Mouse (Mus musculus): ENCODE measurements around the gene Zeb2. TPM values are rescaled to one million over a fixed set of nuclear protein-coding genes. Genes with fewer than 3 reads are reported as not detected.

Gene Zeb2
- polyA plus RNA-seq, 1 experiment from 2014 or later, result 12.3 TPM

DNA sequence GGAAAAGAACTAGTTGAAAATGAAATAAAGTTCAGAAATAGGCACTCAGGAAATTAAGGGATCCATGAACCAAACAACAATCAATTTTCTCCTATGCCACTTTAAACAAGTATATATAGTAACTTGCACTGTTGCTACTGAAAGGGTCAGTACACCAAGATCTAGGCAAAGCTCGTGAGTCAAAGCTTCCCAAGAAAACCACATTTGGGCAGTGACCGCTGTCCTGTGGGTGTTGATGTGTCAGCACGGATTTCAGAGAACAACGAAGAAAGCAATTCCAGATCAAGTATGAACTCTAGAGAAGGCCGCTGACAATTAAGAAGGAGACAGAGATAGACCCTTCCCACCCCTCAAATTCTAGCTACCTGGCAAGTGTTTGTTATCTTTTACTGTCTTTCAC lies 9.2 kb upstream of the Zeb2 start:
- Histone ChIP-seq H3K36me3 (no peaks in the 10 kb centered on the region), H3K4me3 (replicated peaks) (no peak overlapping the region), H3K27ac (no peak overlapping the region), H3K4me1 (replicated peaks) (no peaks in the 10 kb centered on the region), H3K27me3 (no peaks in the 10 kb centered on the region), H3K4me2 (no peak overlapping the region), H3K9me3 (no peaks in the 10 kb centered on the region), H3K9ac (replicated peaks) (no peak overlapping the region)
- ATAC-seq (ENCODE audit: insufficient number of reproducible peaks, insufficient read depth, low FRiP score, low TSS enrichment, low read depth), result no peak
- 86% methylated on average over 5 of the region's 5 CpGs for WGBS

DNA sequence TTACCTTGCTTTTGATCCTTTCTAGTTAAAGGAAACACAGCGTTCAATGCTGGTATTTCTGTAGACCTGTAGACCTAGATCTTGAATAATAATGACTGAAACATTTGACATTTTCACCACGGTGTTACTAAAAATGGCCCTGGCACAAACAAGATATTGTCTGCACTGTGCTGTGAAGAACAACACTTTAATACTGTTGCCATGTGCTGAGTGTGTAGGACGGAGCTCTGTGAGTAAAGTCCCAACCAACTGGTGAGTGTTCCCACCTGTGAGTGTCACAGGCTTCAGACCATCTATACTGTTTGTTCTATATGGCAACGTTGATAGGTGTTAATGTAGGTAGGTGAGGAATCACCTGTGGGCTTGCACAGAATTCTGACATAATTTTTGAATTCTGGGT lies 8.0 kb upstream of the Zeb2 start:
- no peaks in the 10 kb centered on the region for H3K9me3 ChIP-seq
- WGBS, result 73% methylated on average over 4 of the region's 4 CpGs
- ATAC-seq (ENCODE audit: insufficient number of reproducible peaks, insufficient read depth, low FRiP score, low TSS enrichment, low read depth), result no peak

DNA sequence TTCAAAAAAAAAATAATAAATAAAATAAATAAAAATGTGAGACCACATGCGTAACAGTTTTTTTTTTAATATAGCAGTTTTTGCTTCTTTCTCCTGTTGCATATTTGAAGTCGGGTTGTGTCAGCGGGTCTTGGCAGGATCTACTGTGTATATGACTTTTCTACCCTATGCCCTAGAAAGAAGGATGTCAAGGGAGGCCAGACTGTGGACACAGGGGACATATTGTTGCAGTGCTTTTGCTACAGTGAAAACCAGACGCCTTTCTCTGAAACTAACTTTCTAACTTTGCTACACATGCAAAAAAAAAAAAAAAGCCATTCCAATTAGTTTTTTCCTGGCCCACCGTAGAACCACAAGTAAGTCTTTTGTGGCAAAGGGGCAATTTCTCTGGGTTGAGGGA lies 6.3 kb upstream of the Zeb2 start:
- 73% methylated on average over 5 of the region's 5 CpGs for WGBS
- no peaks in the 10 kb centered on the region for H3K36me3 ChIP-seq
- H3K9ac ChIP-seq (replicated peaks), result no peak overlapping the region
- no peaks in the 10 kb centered on the region for H3K4me1 ChIP-seq (replicated peaks)
- no peak for ATAC-seq (ENCODE audit: insufficient number of reproducible peaks, insufficient read depth, low FRiP score, low TSS enrichment, low read depth)
- H3K4me3 ChIP-seq (replicated peaks), result no peak overlapping the region
- H3K27me3 ChIP-seq, result no peaks in the 10 kb centered on the region
- no peak overlapping the region for H3K27ac ChIP-seq
- no peaks in the 10 kb centered on the region for H3K9me3 ChIP-seq
- no peak overlapping the region for H3K4me2 ChIP-seq

More for the DNA sequence above, 8.0 kb upstream of the Zeb2 start:
- Histone ChIP-seq H3K9ac (replicated peaks) (no peak overlapping the region), H3K4me3 (replicated peaks) (no peak overlapping the region), H3K27ac (no peak overlapping the region), H3K4me2 (no peak overlapping the region), H3K36me3 (no peaks in the 10 kb centered on the region), H3K27me3 (no peaks in the 10 kb centered on the region), H3K4me1 (replicated peaks) (no peaks in the 10 kb centered on the region)

DNA sequence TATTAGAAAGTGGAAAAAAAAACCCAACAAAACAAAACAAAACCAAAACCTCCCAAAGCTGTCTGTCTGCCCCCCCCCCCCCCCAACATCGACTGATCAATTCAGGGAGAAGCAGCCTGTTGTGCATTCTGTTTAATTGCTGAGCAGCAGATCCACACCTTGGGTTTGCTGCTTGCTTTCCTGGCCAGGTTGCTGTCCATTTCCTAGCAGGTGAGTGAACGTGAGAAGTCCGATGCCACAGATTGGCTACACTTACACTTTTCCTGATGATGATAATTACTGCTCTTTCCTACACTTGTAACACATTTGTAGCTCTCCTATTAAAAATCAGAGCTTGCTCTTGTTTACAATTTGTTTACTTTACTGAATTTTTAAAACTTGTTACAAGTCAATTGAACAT lies 926 bp upstream of the Zeb2 start:
- ATAC-seq (ENCODE audit: insufficient number of reproducible peaks, insufficient read depth, low FRiP score, low TSS enrichment, low read depth), result no peak
- Histone ChIP-seq H3K27me3 (peaks cover 18% of the 10 kb centered on the region), H3K4me2 (no peak overlapping the region), H3K4me1 (replicated peaks) (peaks cover 17% of the 10 kb centered on the region), H3K9me3 (no peaks in the 10 kb centered on the region), H3K36me3 (no peaks in the 10 kb centered on the region), H3K9ac (replicated peaks) (no peak overlapping the region), H3K27ac (no peak overlapping the region), H3K4me3 (replicated peaks) (no peak overlapping the region)
- 37% methylated on average over 3 of the region's 3 CpGs for WGBS

DNA sequence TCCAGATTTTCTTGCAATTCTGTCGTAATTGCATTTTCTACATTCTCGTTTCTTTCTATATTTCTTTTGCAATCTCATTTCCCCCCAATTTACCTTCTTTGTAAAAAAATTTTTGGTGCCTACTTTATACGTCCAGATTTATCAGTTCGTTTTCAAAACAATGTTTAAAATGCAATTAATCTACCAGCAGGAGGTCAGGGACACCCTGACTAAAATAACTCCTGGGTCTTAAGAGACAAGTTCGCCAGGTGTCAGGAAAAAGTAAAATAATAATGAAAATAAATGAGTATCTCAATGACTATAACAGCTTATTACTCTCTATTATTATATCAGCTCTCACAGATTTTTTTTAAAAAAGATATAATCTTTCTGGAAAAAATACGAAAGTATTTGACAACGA lies 397 bp upstream of the Zeb2 start:
- Histone ChIP-seq H3K36me3 (no peaks in the 10 kb centered on the region), H3K4me3 (replicated peaks) (peak overlapping the region; percentile 59), H3K9me3 (no peaks in the 10 kb centered on the region), H3K27me3 (peaks cover 22% of the 10 kb centered on the region), H3K9ac (replicated peaks) (no peak overlapping the region), H3K4me1 (replicated peaks) (peaks cover 18% of the 10 kb centered on the region), H3K27ac (no peak overlapping the region), H3K4me2 (peak overlapping the region; percentile 96)
- WGBS, result 15% methylated on average over 7 of the region's 7 CpGs
- no peak for ATAC-seq (ENCODE audit: insufficient number of reproducible peaks, insufficient read depth, low FRiP score, low TSS enrichment, low read depth)

DNA sequence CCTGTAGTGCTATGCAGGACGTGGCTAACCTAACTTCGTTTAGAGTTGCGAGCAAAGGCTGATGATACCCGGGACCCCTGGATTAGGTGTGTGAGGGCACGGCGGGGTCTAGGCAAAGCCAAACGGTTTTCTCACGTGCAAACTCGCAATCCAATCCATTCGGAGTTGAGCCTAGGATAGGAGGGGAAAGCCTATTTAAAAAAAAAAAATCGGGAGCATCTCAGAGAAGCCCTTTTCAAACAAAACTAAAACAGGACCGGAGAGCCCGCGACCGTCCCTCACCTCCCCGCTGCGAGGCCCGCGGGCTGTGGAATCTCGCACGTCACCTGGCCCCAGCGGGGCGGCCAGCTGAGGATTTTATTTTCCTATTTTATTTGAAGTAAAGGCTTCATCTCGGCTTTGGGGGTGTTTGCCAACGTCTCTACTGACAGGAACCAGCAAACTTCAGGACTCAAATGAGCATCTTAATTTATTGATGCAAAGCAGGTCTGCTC lies 617 bp downstream of the Zeb2 start:
- Histone ChIP-seq H3K27ac (peak overlapping the region; percentile 45), H3K27me3 (peaks cover 30% of the 10 kb centered on the region), H3K4me3 (replicated peaks) (peak overlapping the region; percentile 59), H3K36me3 (no peaks in the 10 kb centered on the region), H3K4me2 (peak overlapping the region; percentile 96), H3K9me3 (no peaks in the 10 kb centered on the region), H3K4me1 (replicated peaks) (peaks cover 21% of the 10 kb centered on the region), H3K9ac (replicated peaks) (peak overlapping the region; percentile 63)
- ATAC-seq (ENCODE audit: insufficient number of reproducible peaks, insufficient read depth, low FRiP score, low TSS enrichment, low read depth), result no peak
- whole genome bisulfite sequencing, result 1% methylated on average over 25 of the region's 25 CpGs

DNA sequence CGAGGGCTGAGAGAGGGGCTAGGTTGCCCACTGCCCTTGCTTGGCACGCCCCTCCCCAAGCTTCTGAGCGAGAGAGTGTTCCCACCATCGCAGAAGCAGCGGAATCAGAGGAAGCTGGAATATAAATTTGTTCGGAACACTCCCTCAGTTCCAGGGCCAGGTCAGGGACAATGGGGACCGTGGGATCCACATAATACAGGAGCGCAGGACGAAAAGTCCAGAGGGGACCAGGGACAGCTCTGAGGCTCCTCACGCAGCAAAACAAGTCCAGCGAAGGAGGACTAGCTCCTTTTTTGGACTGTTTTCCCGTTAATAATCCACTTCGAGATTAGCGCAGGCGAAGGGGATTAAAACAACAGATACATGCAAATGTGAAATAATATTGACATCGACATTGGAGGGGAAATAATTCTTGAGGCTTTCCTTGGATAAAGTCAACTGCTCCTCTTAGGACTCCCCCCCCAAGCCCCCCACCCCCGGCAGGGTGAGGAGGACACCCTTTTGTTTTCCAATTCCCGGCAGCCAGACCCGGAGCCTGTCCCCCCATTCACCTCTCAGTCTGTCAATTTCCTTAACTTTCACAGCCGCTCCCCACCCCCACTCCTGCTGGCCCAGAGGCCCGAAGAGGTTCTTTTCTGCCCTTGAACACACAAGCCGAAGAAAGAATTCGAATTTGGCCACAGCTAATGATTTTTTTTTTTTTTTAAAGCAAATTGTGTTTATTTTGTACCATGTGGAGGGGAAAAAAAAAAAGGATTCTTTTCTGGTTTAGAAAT lies 1.3 kb downstream of the Zeb2 start:
- no peak overlapping the region; the same call in 1 of the 2 replicates for H3K27ac ChIP-seq
- 0 out of 2 replicates have a peak overlapping the region, but pooled peaks have one; percentile 4 for H3K9ac ChIP-seq (replicated peaks)
- peaks cover 21% of the 10 kb centered on the region for H3K4me1 ChIP-seq (replicated peaks)
- H3K4me3 ChIP-seq (replicated peaks), result peak overlapping the region; percentile 59
- ATAC-seq (ENCODE audit: insufficient number of reproducible peaks, insufficient read depth, low FRiP score, low TSS enrichment, low read depth), result no peak
- H3K9me3 ChIP-seq, result no peaks in the 10 kb centered on the region
- peaks cover 36% of the 10 kb centered on the region for H3K27me3 ChIP-seq
- peak overlapping the region; percentile 96 for H3K4me2 ChIP-seq
- no peaks in the 10 kb centered on the region for H3K36me3 ChIP-seq
- WGBS, result 1% methylated on average over 23 of the region's 23 CpGs

DNA sequence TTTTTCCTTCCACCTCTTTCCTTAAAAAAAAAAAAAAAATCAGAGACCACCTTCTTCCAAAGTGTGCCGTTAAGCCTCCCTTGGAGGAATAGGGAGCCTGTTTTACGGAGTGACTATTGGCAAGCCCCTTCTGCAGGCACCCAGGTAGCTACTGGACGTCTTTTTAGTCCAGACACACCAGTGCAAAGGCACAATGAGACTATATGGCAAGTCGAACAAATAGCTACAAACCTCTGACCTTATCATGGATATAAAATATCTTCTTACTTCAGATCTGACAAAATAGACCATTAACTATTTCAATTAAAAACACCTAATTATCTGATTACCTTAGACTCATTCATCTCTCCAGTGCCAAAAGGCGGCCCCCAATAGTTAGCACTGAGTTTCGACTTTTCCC lies 2.0 kb downstream of the Zeb2 start:
- no peak overlapping the region for H3K4me3 ChIP-seq (replicated peaks)

DNA sequence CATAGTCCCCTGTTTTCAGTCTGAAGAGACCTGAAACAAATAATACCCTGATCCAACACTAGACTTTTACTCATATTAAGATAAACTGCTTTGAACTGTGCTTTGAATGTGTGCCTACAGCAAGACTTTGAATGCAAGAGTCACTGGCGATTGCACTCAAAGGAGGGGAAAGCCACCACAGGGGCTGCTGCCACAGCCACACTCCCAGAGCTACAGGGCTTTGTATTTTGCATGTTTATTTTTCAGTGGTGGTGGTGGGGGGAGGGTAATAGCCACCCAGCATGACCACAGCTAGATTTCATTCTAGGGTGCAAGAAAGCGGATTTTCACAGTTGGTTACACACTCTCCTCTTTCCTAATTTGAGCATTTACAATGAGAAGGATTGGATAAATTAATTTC lies 2.6 kb downstream of the Zeb2 start:
- no peak overlapping the region for H3K9ac ChIP-seq (replicated peaks)

More for the DNA sequence above, 2.0 kb downstream of the Zeb2 start:
- 1% methylated on average over 6 of the region's 6 CpGs for WGBS
- Histone ChIP-seq H3K27ac (no peak overlapping the region), H3K4me1 (replicated peaks) (peaks cover 21% of the 10 kb centered on the region), H3K27me3 (peaks cover 40% of the 10 kb centered on the region), H3K36me3 (no peaks in the 10 kb centered on the region), H3K9me3 (no peaks in the 10 kb centered on the region), H3K4me2 (no peak overlapping the region), H3K9ac (replicated peaks) (no peak overlapping the region)
- no peak for ATAC-seq (ENCODE audit: insufficient number of reproducible peaks, insufficient read depth, low FRiP score, low TSS enrichment, low read depth)

DNA sequence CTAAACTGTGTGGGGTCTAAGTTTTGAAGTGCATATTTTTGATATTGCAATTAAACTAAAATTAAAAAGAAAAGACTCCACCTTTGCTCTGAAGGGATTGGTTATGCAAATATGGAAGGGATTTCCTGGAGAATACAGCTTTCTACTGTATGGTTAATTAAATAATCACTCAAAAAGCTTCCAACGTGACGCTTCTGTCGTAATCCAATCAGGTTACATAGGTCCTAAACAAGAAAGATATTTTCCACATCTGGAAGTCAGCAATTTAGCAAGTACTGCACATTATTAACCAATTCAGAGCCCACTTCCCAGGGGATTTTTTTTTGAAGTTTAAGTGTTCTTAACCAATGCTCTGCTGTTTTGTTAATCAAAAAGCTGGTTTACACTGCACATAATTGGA lies 3.3 kb downstream of the Zeb2 start:
- no peak overlapping the region for H3K4me2 ChIP-seq
- no peak for ATAC-seq (ENCODE audit: insufficient number of reproducible peaks, insufficient read depth, low FRiP score, low TSS enrichment, low read depth)
- no peaks in the 10 kb centered on the region for H3K9me3 ChIP-seq
- H3K9ac ChIP-seq (replicated peaks), result no peak overlapping the region
- H3K4me1 ChIP-seq (replicated peaks), result peaks cover 21% of the 10 kb centered on the region
- peaks cover 47% of the 10 kb centered on the region for H3K27me3 ChIP-seq
- no peaks in the 10 kb centered on the region for H3K36me3 ChIP-seq
- WGBS, result 5% methylated on average over 3 of the region's 3 CpGs
- no peak overlapping the region for H3K27ac ChIP-seq
- H3K4me3 ChIP-seq (replicated peaks), result no peak overlapping the region

More for the DNA sequence above, 2.6 kb downstream of the Zeb2 start:
- Histone ChIP-seq H3K4me3 (replicated peaks) (no peak overlapping the region), H3K4me1 (replicated peaks) (peaks cover 21% of the 10 kb centered on the region), H3K36me3 (no peaks in the 10 kb centered on the region), H3K4me2 (no peak overlapping the region), H3K27ac (no peak overlapping the region), H3K27me3 (peaks cover 43% of the 10 kb centered on the region), H3K9me3 (no peaks in the 10 kb centered on the region)
- WGBS, result 20% methylated on average over 2 of the region's 2 CpGs
- no peak for ATAC-seq (ENCODE audit: insufficient number of reproducible peaks, insufficient read depth, low FRiP score, low TSS enrichment, low read depth)

DNA sequence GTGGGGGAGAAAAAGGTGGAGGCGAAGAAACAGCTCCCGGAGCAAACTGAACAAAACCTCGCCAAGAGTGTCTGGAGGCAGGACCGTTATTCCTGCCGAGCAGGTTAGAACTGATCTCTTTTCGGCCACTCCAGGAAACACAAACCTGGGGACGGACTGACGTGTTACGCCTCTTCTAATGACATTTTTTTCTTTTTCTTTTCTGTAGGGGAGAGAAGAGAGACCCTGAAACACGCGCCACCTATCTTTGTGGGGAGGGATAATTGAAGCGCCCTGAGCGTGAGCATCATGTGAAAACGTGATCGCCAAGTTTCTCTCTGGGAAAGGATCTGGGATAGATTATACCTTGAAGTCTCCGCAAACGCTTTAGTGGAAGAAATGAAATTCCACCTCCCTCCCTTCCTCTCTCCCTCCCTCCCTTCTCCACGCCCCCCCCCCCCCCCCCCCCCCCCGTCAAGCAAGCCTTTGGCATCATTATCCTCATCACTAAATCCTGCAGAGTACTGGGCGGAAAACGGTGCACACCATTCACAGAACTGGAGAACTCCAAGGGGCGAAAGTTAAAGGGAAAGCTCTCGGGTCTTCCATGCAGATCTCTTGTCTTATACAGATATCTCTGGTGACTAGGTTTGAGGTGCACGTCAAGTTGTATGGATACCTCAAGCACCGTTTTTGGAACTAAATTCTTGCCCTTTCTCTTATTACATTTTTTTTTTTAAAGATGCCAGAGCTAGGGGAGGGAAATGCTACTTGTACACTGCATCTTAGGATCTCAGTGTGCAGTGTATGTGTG lies 4.1 kb downstream of the Zeb2 start:
- peaks cover 27% of the 10 kb centered on the region for H3K4me1 ChIP-seq (replicated peaks)
- H3K9ac ChIP-seq (replicated peaks), result no peak overlapping the region
- no peaks in the 10 kb centered on the region for H3K9me3 ChIP-seq
- H3K27me3 ChIP-seq, result peaks cover 54% of the 10 kb centered on the region
- peak overlapping the region; percentile 96 for H3K4me2 ChIP-seq
- ATAC-seq (ENCODE audit: insufficient number of reproducible peaks, insufficient read depth, low FRiP score, low TSS enrichment, low read depth), result no peak
- H3K27ac ChIP-seq, result peak overlapping the region; percentile 14; the same call in 1 of the 2 replicates
- H3K4me3 ChIP-seq (replicated peaks), result peak overlapping the region; percentile 82
- no peaks in the 10 kb centered on the region for H3K36me3 ChIP-seq
- under 1% methylated on average over 23 of the region's 25 CpGs for WGBS

All from limb, embryonic 12.5 days (tissue).